Mouse (Mus musculus) thymus, adult 2 months (tissue): ENCODE measurements around the gene Ppil3.

Experiments
- CTCF ChIP-seq: fragments of 200-500 bp; IDR thresholded peaks from 2 replicates; pipeline ENCODE4 v1.5.1; 2012; ENCODE audit warnings: mild to moderate bottlenecking, control low read depth, low read length, moderate library complexity, borderline replicate concordance; ENCODE audit not compliant: control insufficient read depth, poor library complexity, insufficient read depth; ENCODE audit errors: extremely low read depth
- POLR2A ChIP-seq: fragments of 200-500 bp; IDR thresholded peaks from 2 replicates; pipeline ENCODE4 v1.6.1; 2012; ENCODE audit warnings: mild to moderate bottlenecking, low read length, control low read depth, moderate library complexity; ENCODE audit not compliant: control insufficient read depth, poor library complexity, insufficient read depth; ENCODE audit errors: extremely low read depth

- TF ChIP-seq POLR2A, result peak; percentile 37; the same call in 1 of the 2 replicates
- TF ChIP-seq CTCF, result peak; percentile 12; the same call in 1 of the 2 replicates
These were observed at the start of gene Ppil3, which contains the start of gene Nif3l1 for GRCm38 (mm10) chr1:58445143-58445722.
